Mouse (Mus musculus) neural tube, embryonic 14.5 days (tissue): ENCODE measurements at regions not wholly inside any gene's neighbourhood (a gene's known extent, or its start where the extent isn't known, plus 50 kb on each side); places are given as distances from the start of the nearest gene placed in this dataset.

Experiments
- ATAC-seq: fragments of 200-750 bp; cut with Nextera tagmentation; 2 replicates; pipeline ENCODE4 v1.8.0; 2017; ENCODE audit warnings: low read depth, mild to moderate bottlenecking, moderate TSS enrichment, moderate library complexity
- H3K27ac ChIP-seq: fragments of 300-500 bp; sonication (generic); 2 replicates; pipeline ENCODE4 v1.5.1; 2014; ENCODE audit warnings: low read depth, mild to moderate bottlenecking, control low read depth, low read length, moderate library complexity, mixed read lengths
- H3K27me3 ChIP-seq: fragments of 300-500 bp; sonication (generic); 2 replicates; pipeline ENCODE4 v1.6.1; 2014; ENCODE audit warnings: low read length; ENCODE audit not compliant: control insufficient read depth, insufficient read depth
- H3K36me3 ChIP-seq: fragments of 300-500 bp; sonication (generic); 2 replicates; pipeline ENCODE4 v1.6.1; 2014; ENCODE audit warnings: low read length, mixed read lengths; ENCODE audit not compliant: control insufficient read depth, insufficient read depth
- H3K4me1 ChIP-seq: fragments of 300-500 bp; sonication (generic); 2 replicates; pipeline ENCODE4 v1.6.1; 2014; ENCODE audit warnings: low read length; ENCODE audit not compliant: control insufficient read depth, insufficient read depth
- H3K4me2 ChIP-seq: fragments of 300-500 bp; sonication (generic); 2 replicates; pipeline ENCODE4 v1.6.1; 2014; ENCODE audit warnings: mild to moderate bottlenecking, low read depth, low read length, control low read depth
- H3K4me3 ChIP-seq: fragments of 300-500 bp; sonication (generic); 2 replicates; pipeline ENCODE4 v1.5.1; 2014; ENCODE audit warnings: low read depth, low read length, control low read depth, mixed read lengths
- H3K9ac ChIP-seq: fragments of 300-500 bp; sonication (generic); replicated peaks from 2 replicates; pipeline ENCODE4 v1.6.1; 2014; ENCODE audit warnings: low read depth, mild to moderate bottlenecking, control low read depth, low read length, mixed read lengths
- H3K9me3 ChIP-seq: fragments of 300-500 bp; sonication (generic); 2 replicates; pipeline ENCODE4 v1.6.1; 2016; ENCODE audit warnings: low read length; ENCODE audit not compliant: control insufficient read depth
- WGBS: fragments of 180-500 bp; shearing (Covaris S2); extraction: QIAGEN DNeasy Blood & Tissue Kit; methylation state at CpG from one replicate; pipeline ENCODE4 v1.1.7; 2014; 5-methylcytosine and 5-hydroxymethylcytosine counted together

- WGBS: 65% methylated on average over 6 of the region's 6 CpGs
- H3K4me3 ChIP-seq: no peak overlapping the region
- H3K9ac ChIP-seq: no peak overlapping the region
- no peak overlapping the region for H3K27ac ChIP-seq
- H3K36me3 ChIP-seq: no peaks in the 10 kb centered on the region
- ATAC-seq: no peak
- H3K9me3 ChIP-seq: no peaks in the 10 kb centered on the region
- H3K4me1 ChIP-seq: no peaks in the 10 kb centered on the region
- H3K4me2 ChIP-seq: no peak overlapping the region
- no peaks in the 10 kb centered on the region for H3K27me3 ChIP-seq
Measured at GRCm38 (mm10) chr8:55754189-55754588, 152.6 kb downstream of the Adam29 start.

- no peak overlapping the region for H3K27ac ChIP-seq
- 67% methylated on average over 5 of the region's 5 CpGs for WGBS
- H3K4me3 ChIP-seq: no peak overlapping the region
- no peaks in the 10 kb centered on the region for H3K4me1 ChIP-seq
- no peak overlapping the region for H3K4me2 ChIP-seq
- H3K36me3 ChIP-seq: no peaks in the 10 kb centered on the region
- ATAC-seq: peak; percentile 66
- no peaks in the 10 kb centered on the region for H3K9me3 ChIP-seq
- no peak overlapping the region for H3K9ac ChIP-seq
- no peaks in the 10 kb centered on the region for H3K27me3 ChIP-seq
Measured at GRCm38 (mm10) chr8:55724303-55725279, 182.2 kb downstream of the Adam29 start.

DNA sequence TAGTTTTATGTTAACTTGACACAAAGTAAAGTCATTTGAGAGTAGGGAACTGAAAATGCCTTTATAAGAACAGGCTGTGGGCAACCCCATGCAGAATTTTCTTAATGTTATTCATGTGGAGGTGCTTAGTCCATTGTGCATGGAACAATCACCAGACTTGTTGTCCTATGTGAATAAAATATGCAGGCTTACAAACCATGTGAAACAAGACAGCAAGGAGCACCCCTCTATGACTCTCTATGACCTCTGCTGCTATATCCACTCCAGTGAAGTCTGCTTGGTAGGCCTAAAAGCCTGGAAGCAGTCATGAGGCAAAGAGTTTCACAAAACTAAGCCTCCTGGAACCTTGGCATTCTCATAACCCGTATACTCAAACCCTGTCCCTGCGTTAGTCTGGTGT, 215.0 kb downstream of the Adam29 start:
- ATAC-seq: no peak
- no peaks in the 10 kb centered on the region for H3K4me1 ChIP-seq
- no peaks in the 10 kb centered on the region for H3K27me3 ChIP-seq
- H3K27ac ChIP-seq: no peak overlapping the region
- no peaks in the 10 kb centered on the region for H3K36me3 ChIP-seq
- H3K9me3 ChIP-seq: no peaks in the 10 kb centered on the region
- 93% methylated on average over 2 of the region's 2 CpGs for WGBS
- H3K4me3 ChIP-seq: no peak overlapping the region
- H3K4me2 ChIP-seq: no peak overlapping the region
- no peak overlapping the region for H3K9ac ChIP-seq

DNA sequence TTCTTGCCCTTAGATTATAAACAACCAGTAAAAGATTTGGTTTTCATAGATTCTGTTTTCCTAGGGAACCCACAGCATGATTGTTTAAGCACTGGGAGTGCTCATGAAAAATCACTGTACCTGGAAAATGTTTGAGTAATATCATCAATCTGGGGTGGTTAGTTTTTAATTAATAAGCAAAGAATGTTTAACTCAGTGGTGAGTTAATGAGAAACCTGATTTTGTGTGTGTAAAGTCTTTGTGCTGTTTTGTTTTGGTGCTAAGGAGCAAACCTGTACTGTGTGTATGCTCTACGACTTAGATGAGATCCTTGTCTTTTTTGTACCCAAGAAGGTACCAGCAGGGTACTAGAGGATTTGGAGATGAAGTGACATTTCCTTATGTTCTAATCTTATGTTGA, 226.3 kb downstream of the Adam29 start:
- Histone ChIP-seq H3K36me3 (no peaks in the 10 kb centered on the region), H3K4me3 (no peak overlapping the region), H3K9me3 (no peaks in the 10 kb centered on the region), H3K4me1 (no peaks in the 10 kb centered on the region), H3K27me3 (no peaks in the 10 kb centered on the region), H3K9ac (no peak overlapping the region), H3K27ac (no peak overlapping the region), H3K4me2 (no peak overlapping the region)
- WGBS: 91% methylated on average over 1 of the region's 1 CpGs
- ATAC-seq: no peak

- no peaks in the 10 kb centered on the region for H3K36me3 ChIP-seq
- H3K27me3 ChIP-seq: no peaks in the 10 kb centered on the region
- ATAC-seq: no peak
- no peak overlapping the region for H3K27ac ChIP-seq
- H3K4me2 ChIP-seq: no peak overlapping the region
- no peak overlapping the region for H3K9ac ChIP-seq
- H3K4me1 ChIP-seq: no peaks in the 10 kb centered on the region
- 88% methylated on average over 2 of the region's 2 CpGs for WGBS
- H3K4me3 ChIP-seq: no peak overlapping the region
- no peaks in the 10 kb centered on the region for H3K9me3 ChIP-seq
Measured at GRCm38 (mm10) chr8:55638716-55639115, 268.0 kb downstream of the Adam29 start.

- no peaks in the 10 kb centered on the region for H3K36me3 ChIP-seq
- no peak for ATAC-seq
- H3K4me3 ChIP-seq: no peak overlapping the region
- H3K27me3 ChIP-seq: no peaks in the 10 kb centered on the region
- WGBS: 76% methylated on average over 2 of the region's 2 CpGs
- H3K9me3 ChIP-seq: no peaks in the 10 kb centered on the region
- H3K4me2 ChIP-seq: no peak overlapping the region
- no peaks in the 10 kb centered on the region for H3K4me1 ChIP-seq
- no peak overlapping the region for H3K9ac ChIP-seq
- no peak overlapping the region for H3K27ac ChIP-seq
Measured at GRCm38 (mm10) chr8:55622399-55622798, 284.3 kb downstream of the Adam29 start.
